Mouse (Mus musculus): ENCODE data around the gene Btbd18.

Btbd18 gene

DNA sequence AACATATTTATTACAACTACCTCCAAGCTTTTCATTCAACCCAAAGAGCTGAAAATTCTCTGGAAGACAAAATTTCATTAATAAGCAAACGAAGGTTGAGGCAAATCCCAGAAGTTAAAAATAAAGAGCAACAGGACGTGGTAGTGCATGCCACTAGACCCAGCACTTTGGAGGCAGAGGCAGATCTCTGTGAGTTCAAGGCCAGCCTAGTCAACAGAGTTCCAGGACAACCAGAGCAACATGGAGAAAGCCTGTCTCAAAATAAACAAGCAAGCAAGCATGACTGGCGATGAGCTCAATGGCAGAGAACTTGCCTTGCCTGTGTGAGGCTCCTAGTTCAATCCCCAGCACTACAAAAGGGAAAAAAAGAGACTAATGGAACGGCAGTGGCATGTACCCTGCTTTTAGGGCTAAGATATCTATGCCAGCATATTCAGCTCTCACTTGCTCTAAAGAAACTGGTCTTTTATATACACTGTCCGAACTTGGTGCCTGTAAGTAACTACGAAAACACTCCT lies 11.8 kb upstream of the Btbd18 start:
- no peak for DNase-seq (ENCODE audit: low read depth)

GRCm38 (mm10) chr2:84648369-84648768 lies 10.5 kb upstream of the Btbd18 start:
- no peak for DNase-seq (ENCODE audit: low read depth)

- DNase-seq (ENCODE audit: low read depth) = peak; percentile 42
Measured at GRCm38 (mm10) chr2:84649674-84650073, 9.2 kb upstream of the Btbd18 start.

DNA sequence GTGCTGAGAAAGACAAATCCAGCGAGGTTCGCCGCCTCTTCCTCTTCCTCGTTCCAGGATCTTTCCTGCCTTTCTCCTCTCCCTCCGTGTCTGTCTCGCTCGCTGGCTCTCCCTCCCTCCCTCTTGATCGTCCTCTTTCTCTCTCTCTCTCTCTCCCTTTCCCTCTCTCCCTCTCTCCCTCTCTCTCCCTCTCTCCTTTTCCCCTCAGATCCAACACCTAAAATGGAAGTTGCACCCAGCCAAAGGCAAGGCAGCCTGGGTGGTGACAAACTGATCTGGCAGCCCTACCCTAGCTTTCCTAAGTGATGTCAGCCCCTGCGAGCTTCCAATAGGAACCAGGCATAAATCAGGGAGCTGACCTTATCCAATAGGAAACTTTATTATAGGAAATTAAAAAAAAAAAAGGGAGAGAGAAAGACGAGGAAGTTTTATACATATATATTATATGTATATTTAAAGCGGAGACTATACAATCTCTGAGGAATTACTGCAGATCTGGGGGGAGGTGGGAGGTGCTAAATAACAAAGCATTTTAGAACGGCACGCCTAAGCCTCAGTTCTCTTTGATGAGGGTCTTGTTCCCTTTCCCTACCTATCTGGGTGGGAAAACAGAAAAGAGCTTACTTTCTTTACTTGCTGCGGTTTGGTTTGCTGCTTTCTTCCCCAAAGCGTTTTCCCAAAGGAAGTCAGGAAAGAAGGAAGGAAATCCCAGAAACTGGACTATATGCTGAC lies 8.2 kb upstream of the Btbd18 start, which contains the start of gene Ctnnd1:
Gene Ctnnd1 (minus strand): TSS at position 302 of the 732 bp plus-strand sequence.
- peak; percentile 94 for DNase-seq (ENCODE audit: low read depth)

- no peak for DNase-seq (ENCODE audit: low read depth)
Measured at GRCm38 (mm10) chr2:84653354-84653753, 5.5 kb upstream of the Btbd18 start.

DNA sequence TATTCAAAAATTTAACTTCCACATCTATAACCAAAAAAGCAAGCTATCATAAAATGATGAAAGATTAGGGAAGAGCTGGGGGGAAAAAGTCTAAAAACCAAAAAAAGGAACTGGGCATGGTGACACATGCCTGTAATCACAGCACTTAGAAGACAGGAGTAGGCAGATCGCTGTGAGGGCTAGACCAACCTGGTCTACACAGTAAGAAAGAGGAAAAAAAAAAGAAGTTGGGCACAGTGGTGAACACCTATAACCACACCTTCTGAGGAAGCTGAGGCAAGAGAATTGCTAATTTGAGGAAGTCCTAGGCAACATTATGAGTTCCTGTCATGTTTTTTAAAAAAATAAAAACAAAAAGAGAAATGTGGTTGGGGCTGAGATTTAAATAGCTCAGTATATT lies 3.0 kb upstream of the Btbd18 start:
- DNase-seq (ENCODE audit: low read depth) = peak; percentile 57

- DNase-seq (ENCODE audit: low read depth) = peak; percentile 93
Measured at GRCm38 (mm10) chr2:84660253-84660652, 1.4 kb downstream of the Btbd18 start.

DNA sequence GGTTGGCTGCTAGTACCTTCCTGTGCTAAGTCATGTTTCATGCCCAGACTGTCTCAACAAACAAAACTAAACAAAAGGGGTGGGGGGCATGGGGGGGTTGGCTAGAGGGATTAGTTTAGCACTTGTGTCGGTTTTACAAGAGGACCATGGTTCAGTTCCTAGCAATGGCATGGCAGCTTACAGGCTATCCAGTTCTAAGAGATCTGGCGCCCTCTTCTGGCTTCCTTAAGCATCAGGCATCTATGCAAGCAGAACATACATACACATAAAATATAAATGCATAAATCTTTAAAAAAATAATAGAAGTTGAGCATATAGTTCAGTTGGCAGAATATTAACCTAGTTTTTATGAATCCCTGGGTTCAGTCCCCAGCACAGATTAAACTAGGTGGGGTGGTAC lies 4.0 kb downstream of the Btbd18 start:
- DNase-seq (ENCODE audit: low read depth) = peak; percentile 92

DNA sequence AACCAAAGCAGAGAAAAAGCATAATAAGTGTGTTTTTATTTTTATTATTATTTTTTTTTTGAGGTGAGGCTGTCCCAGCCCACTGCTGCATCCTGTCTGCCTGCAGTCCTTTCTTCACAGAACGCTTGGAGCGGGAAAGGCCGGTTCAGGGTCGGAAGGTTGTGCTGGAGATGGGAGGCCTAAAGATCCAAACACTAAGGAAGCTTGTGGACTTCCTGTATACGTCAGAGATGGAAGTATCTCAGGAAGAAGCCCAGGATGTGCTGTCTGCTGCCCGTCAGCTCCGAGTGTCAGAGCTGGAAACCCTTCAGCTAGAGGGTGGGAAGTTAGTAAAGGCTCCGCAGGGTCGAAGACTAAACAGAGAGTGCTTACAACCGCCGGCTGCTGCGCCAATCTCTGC lies 7.2 kb downstream of the Btbd18 start:
- no peak for DNase-seq (ENCODE audit: low read depth)

DNA sequence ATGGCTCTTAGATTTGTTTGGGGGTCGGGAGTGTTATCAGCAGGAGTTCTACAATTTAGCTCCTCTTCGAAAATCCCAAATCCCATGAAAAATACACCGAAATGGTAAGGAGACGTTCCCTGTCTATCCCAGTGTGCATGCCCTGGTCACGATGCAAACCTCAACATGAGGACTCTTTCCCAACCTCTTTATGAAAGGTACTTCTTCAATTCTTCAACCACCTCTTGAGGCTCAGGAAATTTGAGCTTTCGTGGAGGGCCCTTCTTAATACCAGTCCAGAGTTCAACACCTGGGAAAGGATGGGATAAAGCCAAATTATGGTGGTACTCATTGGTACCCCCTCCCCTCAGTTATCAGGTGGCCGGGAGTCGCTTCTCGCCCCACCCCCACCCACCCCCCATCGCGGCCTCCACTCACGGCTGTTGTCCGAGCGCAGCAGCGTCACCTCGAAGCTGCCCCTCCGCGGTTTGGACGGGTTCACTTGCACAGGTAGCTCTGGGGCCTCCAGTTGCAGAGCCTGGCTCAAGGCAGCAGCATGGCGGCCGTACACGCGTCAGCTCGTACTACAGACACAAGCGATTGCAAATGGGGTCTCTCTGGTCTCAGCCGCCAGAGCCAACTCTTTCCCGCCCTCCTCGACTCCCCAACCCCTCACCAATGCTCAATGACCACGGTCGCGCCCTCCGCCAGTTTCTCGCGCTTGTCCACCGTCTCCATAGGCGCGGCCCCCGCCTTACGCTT lies 11.1 kb downstream of the Btbd18 start:
- peak; percentile 62 for DNase-seq (ENCODE audit: low read depth)

DNA sequence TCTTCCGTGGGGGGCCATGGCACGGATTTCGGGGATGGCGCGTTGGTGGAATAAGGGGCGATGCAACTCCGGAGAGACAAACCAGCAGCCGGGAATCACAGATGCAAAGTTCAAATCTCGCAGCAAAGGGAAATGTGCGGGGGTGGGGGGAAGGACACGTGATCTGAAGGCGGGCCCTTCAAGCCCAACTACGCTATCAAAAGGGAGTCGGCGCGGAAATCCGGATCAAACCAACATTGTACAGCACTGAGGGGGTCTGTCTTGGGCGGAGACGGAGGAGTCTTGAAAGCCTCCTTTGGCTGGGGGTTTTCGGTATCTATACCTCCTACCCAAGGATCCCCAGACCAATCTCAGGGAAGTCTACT lies 11.7 kb downstream of the Btbd18 start, which contains the start of gene Selenoh:
Gene Selenoh (minus strand): TSS at position 202 of the 365 bp plus-strand sequence.
- peak; percentile 96 for DNase-seq (ENCODE audit: low read depth)

GRCm38 (mm10) chr2:84671535-84671934 lies 12.7 kb downstream of the Btbd18 start:
- DNase-seq (ENCODE audit: low read depth) = peak; percentile 48

DNA sequence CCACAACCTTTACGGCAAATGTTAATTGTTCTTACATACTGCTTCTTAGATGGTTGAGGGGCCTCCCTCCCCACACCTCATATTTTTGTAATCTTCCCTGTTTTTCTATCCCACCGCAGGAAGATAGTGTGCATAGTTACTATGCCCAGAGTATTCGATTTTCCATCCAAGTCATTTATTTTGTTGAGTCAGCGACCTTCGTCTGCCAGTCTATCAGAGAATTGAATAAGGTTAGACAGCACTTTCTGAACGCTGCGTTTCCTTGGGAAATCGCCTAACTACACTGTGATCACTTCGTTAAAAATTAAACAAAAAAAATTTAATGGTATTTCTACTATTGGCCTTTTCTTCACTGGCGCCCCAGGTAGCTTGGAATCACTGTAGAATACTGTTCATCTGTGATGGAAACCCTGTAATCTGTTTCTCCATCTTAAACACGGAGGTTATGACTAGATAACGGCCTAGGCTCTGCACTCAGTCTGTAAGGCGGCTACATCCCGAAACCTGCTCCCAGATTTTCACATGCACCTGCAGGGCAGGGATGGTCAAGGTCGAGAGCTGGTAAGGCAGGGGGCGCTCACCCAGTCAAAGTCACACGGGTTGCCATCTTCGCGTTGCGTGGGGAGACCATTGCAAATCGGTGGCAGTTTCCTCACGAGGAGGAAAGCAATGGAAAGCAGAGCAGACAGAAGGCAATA lies 18.5 kb downstream of the Btbd18 start:
- peak; percentile 49 for DNase-seq (ENCODE audit: low read depth)

DNA sequence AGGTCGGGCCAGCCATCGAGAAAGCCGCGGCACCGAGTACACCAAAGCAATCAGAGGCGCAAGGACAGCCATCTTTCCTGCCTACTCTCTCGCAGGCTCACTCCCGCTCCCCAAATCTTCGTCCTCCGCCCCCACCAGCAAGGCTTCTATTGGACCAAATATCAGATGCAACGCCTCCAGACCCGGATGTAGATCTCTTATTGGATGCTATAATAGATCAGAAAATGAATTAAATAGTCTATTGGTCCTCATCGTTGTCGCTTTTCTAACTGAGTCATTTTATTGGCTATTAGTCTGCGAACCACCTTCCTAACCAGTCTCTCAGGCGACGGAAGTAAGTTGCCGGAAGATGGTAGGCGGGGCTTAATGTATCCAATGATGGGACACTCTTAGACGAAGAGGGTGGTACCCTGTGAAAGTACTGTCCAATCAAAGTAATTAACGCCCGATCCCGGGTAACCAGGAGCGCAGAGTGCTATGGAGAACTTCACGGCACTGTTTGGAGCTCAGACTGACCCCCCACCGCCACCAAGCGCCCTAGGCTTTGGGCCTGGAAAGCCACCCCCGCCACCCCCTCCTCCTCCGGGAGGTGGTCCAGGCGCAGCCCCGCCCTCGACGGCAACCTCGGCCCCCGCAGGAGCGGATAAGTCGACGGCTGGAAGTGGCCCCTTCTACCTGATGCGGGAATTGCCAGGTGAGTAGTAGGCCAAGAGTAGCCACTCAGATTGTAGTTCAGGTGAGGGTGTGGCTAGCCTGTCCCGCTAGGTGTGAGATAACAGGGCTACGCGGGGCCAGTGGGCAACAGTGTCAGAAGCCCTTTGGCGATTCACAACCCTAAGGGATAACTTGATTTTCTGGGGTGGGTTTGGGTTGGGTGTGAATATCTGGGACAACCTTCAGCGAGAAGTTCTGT lies 19.3 kb downstream of the Btbd18 start, which contains the start of the genes Gm28635 and Med19:
Gene Gm28635 (minus strand): TSS at position 74 of the 913 bp plus-strand sequence.
Gene Med19 (plus strand): TSS at position 435 of the 913 bp plus-strand sequence.
- peak; percentile 100 for DNase-seq (ENCODE audit: low read depth)

- DNase-seq (ENCODE audit: low read depth) = peak; percentile 16
Measured at GRCm38 (mm10) chr2:84679016-84679415, 20.1 kb downstream of the Btbd18 start, which contains the start of gene Tmx2. Gene Tmx2, minus strand, starts transcription at chr2:84679140.

DNA sequence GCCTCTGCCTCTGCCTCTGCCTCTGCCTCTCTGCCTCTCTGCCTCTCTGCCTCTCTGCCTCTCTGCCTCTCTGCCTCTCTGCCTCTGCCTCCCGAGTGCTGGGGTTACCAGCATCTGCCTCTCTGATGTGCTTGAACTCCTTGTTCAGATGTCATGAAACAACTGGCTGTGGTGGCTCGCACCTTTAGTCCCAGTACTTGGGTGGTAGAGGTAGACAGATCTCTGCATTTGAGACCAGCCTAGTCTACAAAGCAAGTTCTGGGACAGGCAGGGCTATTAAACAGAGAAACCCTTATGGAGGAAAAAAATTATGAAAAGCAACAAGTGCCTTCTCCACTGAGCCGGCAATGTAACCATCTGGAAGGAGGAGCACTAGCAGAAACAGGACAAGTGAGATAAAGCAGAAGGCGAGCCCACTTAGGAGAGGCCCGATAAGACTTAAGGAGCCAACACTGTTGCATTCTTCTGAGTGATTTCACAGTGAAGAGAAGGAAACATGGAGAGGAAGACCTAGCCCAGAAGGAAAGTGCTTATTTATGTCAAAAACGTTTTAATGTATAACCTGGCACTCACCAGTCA lies 23.8 kb downstream of the Btbd18 start:
- no peak for DNase-seq (ENCODE audit: low read depth)

GRCm38 (mm10) chr2:84688080-84688844 lies 29.4 kb downstream of the Btbd18 start:
- DNase-seq (ENCODE audit: low read depth) = no peak

DNA sequence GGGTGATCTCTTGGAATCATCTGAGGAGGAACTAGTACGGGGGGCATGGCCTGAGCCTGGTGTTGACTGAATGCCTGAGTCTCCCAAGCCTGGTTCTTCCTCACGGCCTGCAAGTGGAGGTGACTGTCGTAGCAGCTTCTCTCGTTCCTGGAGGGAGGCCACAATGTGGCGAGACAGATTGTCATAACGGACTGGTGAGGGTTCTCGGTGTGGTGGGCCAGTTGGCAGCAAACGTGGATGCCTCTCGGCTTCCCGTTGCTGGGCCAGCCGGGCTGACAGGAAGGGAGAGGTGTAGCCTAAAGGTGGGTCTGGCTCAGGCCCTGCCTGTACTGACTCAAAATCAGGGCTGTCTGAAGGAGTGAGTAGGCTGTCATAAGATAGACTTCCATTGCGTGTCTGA lies 31.2 kb downstream of the Btbd18 start:
- no peak for DNase-seq (ENCODE audit: low read depth)

GRCm38 (mm10) chr2:84695007-84695695 lies 36.3 kb downstream of the Btbd18 start:
- no peak for DNase-seq (ENCODE audit: low read depth)

Data from 416B (cell line).